Mouse (Mus musculus): ENCODE measurements at regions not wholly inside any gene's neighbourhood (a gene's known extent, or its start where the extent isn't known, plus 50 kb on each side); places are given as distances from the start of the nearest gene placed in this dataset.

GRCm38 (mm10) chr8:34269848-34270247, 158.3 kb upstream of the Gm10131 start:
- Histone ChIP-seq H3K4me3 (no peak overlapping the region), H3K27me3 (no peaks in the 10 kb centered on the region), H3K9me3 (replicated peaks) (no peaks in the 10 kb centered on the region), H3K4me1 (replicated peaks) (no peaks in the 10 kb centered on the region), H3K36me3 (no peaks in the 10 kb centered on the region), H3K9ac (no peak overlapping the region), H3K27ac (no peak overlapping the region), H3K4me2 (no peak overlapping the region)
- WGBS: 84% methylated on average over 6 of the region's 6 CpGs
- no peak for ATAC-seq (replicated peaks; ENCODE audit: insufficient number of reproducible peaks, insufficient read depth, low FRiP score, low read depth)

GRCm38 (mm10) chr8:34268806-34269520, 157.4 kb upstream of the Gm10131 start:
- Histone ChIP-seq H3K9ac (no peak overlapping the region), H3K27ac (no peak overlapping the region), H3K9me3 (replicated peaks) (no peaks in the 10 kb centered on the region), H3K4me3 (no peak overlapping the region), H3K4me2 (no peak overlapping the region), H3K27me3 (no peaks in the 10 kb centered on the region), H3K36me3 (no peaks in the 10 kb centered on the region), H3K4me1 (replicated peaks) (no peaks in the 10 kb centered on the region)
- no peak for ATAC-seq (replicated peaks; ENCODE audit: insufficient number of reproducible peaks, insufficient read depth, low FRiP score, low read depth)
- 83% methylated on average over 18 of the region's 18 CpGs for WGBS

DNA sequence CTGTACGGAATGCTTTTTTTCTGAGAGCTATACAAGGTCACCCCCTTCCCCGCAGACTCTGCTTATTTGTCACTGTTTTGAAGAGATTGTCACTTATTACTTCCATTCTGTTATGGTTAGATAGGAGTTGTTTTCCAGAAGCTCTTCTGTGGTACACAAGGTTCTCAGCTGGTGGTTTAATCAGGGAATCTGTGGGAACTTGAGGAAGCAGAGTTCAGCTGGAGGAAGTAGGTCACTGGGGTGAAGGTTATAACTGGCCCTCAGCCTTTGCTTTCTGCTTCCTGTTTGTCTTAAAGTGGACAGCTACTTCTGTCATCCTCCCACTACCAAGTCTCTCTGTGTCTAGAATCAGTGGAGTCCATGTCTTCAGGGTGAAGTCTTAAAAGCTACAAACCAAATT, 143.4 kb upstream of the Gm10131 start:
- Histone ChIP-seq H3K4me2 (no peak overlapping the region), H3K36me3 (no peaks in the 10 kb centered on the region), H3K9me3 (replicated peaks) (no peaks in the 10 kb centered on the region), H3K9ac (no peak overlapping the region), H3K27me3 (no peaks in the 10 kb centered on the region), H3K27ac (no peak overlapping the region), H3K4me3 (no peak overlapping the region), H3K4me1 (replicated peaks) (no peaks in the 10 kb centered on the region)
- no peak for ATAC-seq (replicated peaks; ENCODE audit: insufficient number of reproducible peaks, insufficient read depth, low FRiP score, low read depth)
- WGBS: 74% methylated on average over 2 of the region's 2 CpGs

- 88% methylated on average over 7 of the region's 7 CpGs for WGBS
- Histone ChIP-seq H3K9me3 (replicated peaks) (no peaks in the 10 kb centered on the region), H3K27me3 (no peaks in the 10 kb centered on the region), H3K4me1 (replicated peaks) (no peaks in the 10 kb centered on the region), H3K36me3 (no peaks in the 10 kb centered on the region), H3K4me2 (no peak overlapping the region), H3K4me3 (no peak overlapping the region), H3K9ac (no peak overlapping the region), H3K27ac (no peak overlapping the region)
- no peak for ATAC-seq (replicated peaks; ENCODE audit: insufficient number of reproducible peaks, insufficient read depth, low FRiP score, low read depth)
These were observed 140.4 kb upstream of the Gm10131 start for GRCm38 (mm10) chr8:34251934-34252333.

- H3K27me3 ChIP-seq: no peaks in the 10 kb centered on the region
- no peak overlapping the region for H3K9ac ChIP-seq
- 82% methylated on average over 6 of the region's 6 CpGs for WGBS
- H3K9me3 ChIP-seq (replicated peaks): no peaks in the 10 kb centered on the region
- no peaks in the 10 kb centered on the region for H3K4me1 ChIP-seq (replicated peaks)
- no peak overlapping the region for H3K4me3 ChIP-seq
- H3K36me3 ChIP-seq: no peaks in the 10 kb centered on the region
- no peak for ATAC-seq (replicated peaks; ENCODE audit: insufficient number of reproducible peaks, insufficient read depth, low FRiP score, low read depth)
- H3K4me2 ChIP-seq: no peak overlapping the region
- no peak overlapping the region for H3K27ac ChIP-seq
These were observed 127.9 kb upstream of the Gm10131 start for GRCm38 (mm10) chr8:34239346-34239900.

GRCm38 (mm10) chr8:34233705-34234104, 122.2 kb upstream of the Gm10131 start:
- 45% methylated on average over 4 of the region's 4 CpGs for WGBS
- ATAC-seq (replicated peaks; ENCODE audit: insufficient number of reproducible peaks, insufficient read depth, low FRiP score, low read depth): no peak
- no peaks in the 10 kb centered on the region for H3K36me3 ChIP-seq
- peaks cover 7% of the 10 kb centered on the region for H3K4me1 ChIP-seq (replicated peaks)
- H3K4me2 ChIP-seq: no peak overlapping the region
- no peaks in the 10 kb centered on the region for H3K9me3 ChIP-seq (replicated peaks)
- no peaks in the 10 kb centered on the region for H3K27me3 ChIP-seq
- no peak overlapping the region for H3K9ac ChIP-seq
- no peak overlapping the region for H3K27ac ChIP-seq
- H3K4me3 ChIP-seq: no peak overlapping the region

DNA sequence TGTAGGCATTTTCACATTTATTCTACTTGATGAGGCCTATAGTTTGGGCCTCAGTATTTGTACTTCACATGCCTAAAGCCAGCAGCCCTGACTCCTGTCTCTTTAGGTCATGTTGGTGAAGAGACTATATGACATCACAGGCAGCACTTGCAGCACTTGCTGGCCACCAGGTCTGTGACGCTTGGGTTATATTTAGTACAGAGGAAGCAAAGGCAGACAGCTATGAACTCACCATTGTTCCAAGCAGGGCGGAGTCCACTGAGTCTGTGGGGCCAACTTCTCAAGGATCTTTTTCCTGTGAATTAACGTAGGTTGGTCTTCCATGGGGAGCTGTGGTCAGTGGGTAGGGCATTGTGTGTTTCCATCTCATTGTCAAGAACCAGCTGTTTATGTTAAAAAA, 117.9 kb upstream of the Gm10131 start:
- no peak overlapping the region for H3K27ac ChIP-seq
- peak; percentile 62 for ATAC-seq (replicated peaks; ENCODE audit: insufficient number of reproducible peaks, insufficient read depth, low FRiP score, low read depth)

GRCm38 (mm10) chr8:34225011-34225890, 113.7 kb upstream of the Gm10131 start:
- no peak overlapping the region for H3K4me2 ChIP-seq
- no peak for ATAC-seq (replicated peaks; ENCODE audit: insufficient number of reproducible peaks, insufficient read depth, low FRiP score, low read depth)
- H3K4me1 ChIP-seq (replicated peaks): peaks cover 12% of the 10 kb centered on the region; the same call in 1 of the 2 replicates
- no peaks in the 10 kb centered on the region for H3K9me3 ChIP-seq (replicated peaks)
- H3K27ac ChIP-seq: no peak overlapping the region
- no peaks in the 10 kb centered on the region for H3K27me3 ChIP-seq
- WGBS: 41% methylated on average over 17 of the region's 17 CpGs
- no peaks in the 10 kb centered on the region for H3K36me3 ChIP-seq
- no peak overlapping the region for H3K9ac ChIP-seq
- H3K4me3 ChIP-seq: no peak overlapping the region

More for the DNA sequence above, 117.9 kb upstream of the Gm10131 start:
- H3K4me3 ChIP-seq: no peak overlapping the region
- H3K9ac ChIP-seq: no peak overlapping the region
- WGBS: 33% methylated on average over 3 of the region's 3 CpGs
- no peaks in the 10 kb centered on the region for H3K9me3 ChIP-seq (replicated peaks)
- H3K4me1 ChIP-seq (replicated peaks): peaks cover 12% of the 10 kb centered on the region
- H3K36me3 ChIP-seq: no peaks in the 10 kb centered on the region
- H3K4me2 ChIP-seq: no peak overlapping the region
- no peaks in the 10 kb centered on the region for H3K27me3 ChIP-seq

GRCm38 (mm10) chr8:34222187-34222586, 110.7 kb upstream of the Gm10131 start:
- Histone ChIP-seq H3K4me3 (no peak overlapping the region), H3K9me3 (replicated peaks) (no peaks in the 10 kb centered on the region), H3K9ac (no peak overlapping the region), H3K27ac (no peak overlapping the region), H3K36me3 (no peaks in the 10 kb centered on the region), H3K4me2 (no peak overlapping the region), H3K27me3 (no peaks in the 10 kb centered on the region), H3K4me1 (replicated peaks) (0 out of 2 replicates have a peak, but pooled peaks cover 5% of the 10 kb centered on the region)
- ATAC-seq (replicated peaks; ENCODE audit: insufficient number of reproducible peaks, insufficient read depth, low FRiP score, low read depth): no peak
- WGBS: 71% methylated on average over 6 of the region's 6 CpGs
